Mouse (Mus musculus): ENCODE measurements around the gene Cav2.

Cav2 gene

GRCm38 (mm10) chr6:17280939-17281756, at the start of gene Cav2:
Gene Cav2, plus strand, starts transcription at chr6:17281185.
- no peak for DNase-seq (ENCODE audit: extremely low read depth, low read depth)

- no peak for DNase-seq (ENCODE audit: extremely low read depth, low read depth)
Measured at GRCm38 (mm10) chr6:17239693-17240092, 41.3 kb upstream of the Cav2 start.

GRCm38 (mm10) chr6:17241013-17241412, 40.0 kb upstream of the Cav2 start:
- no peak for DNase-seq (ENCODE audit: extremely low read depth, low read depth)

GRCm38 (mm10) chr6:17246959-17247358, 34.0 kb upstream of the Cav2 start:
- DNase-seq (ENCODE audit: extremely low read depth, low read depth) = no peak

GRCm38 (mm10) chr6:17247673-17248072, 33.3 kb upstream of the Cav2 start:
- no peak for DNase-seq (ENCODE audit: extremely low read depth, low read depth)

- DNase-seq (ENCODE audit: extremely low read depth, low read depth) = no peak
Measured at GRCm38 (mm10) chr6:17248241-17248640, 32.7 kb upstream of the Cav2 start.

- no peak for DNase-seq (ENCODE audit: extremely low read depth, low read depth)
Measured at GRCm38 (mm10) chr6:17251958-17252357, 29.0 kb upstream of the Cav2 start.

- no peak for DNase-seq (ENCODE audit: extremely low read depth, low read depth)
Measured at GRCm38 (mm10) chr6:17258142-17258541, 22.8 kb upstream of the Cav2 start.

GRCm38 (mm10) chr6:17258911-17259310, 22.1 kb upstream of the Cav2 start:
- no peak for DNase-seq (ENCODE audit: extremely low read depth, low read depth)

GRCm38 (mm10) chr6:17262786-17263185, 18.2 kb upstream of the Cav2 start:
- no peak for DNase-seq (ENCODE audit: extremely low read depth, low read depth)

- DNase-seq (ENCODE audit: extremely low read depth, low read depth) = no peak
Measured at GRCm38 (mm10) chr6:17265043-17265442, 15.9 kb upstream of the Cav2 start.

GRCm38 (mm10) chr6:17266466-17266865, 14.5 kb upstream of the Cav2 start:
- DNase-seq (ENCODE audit: extremely low read depth, low read depth) = no peak

GRCm38 (mm10) chr6:17278366-17278765, 2.6 kb upstream of the Cav2 start:
- no peak for DNase-seq (ENCODE audit: extremely low read depth, low read depth)

GRCm38 (mm10) chr6:17281757-17282092, 740 bp downstream of the Cav2 start:
- no peak for DNase-seq (ENCODE audit: extremely low read depth, low read depth)

GRCm38 (mm10) chr6:17282159-17282558, 1.2 kb downstream of the Cav2 start:
- DNase-seq (ENCODE audit: extremely low read depth, low read depth) = no peak

- no peak for DNase-seq (ENCODE audit: extremely low read depth, low read depth)
Measured at GRCm38 (mm10) chr6:17283834-17284233, 2.8 kb downstream of the Cav2 start.

GRCm38 (mm10) chr6:17286381-17286780, 5.4 kb downstream of the Cav2 start:
- no peak for DNase-seq (ENCODE audit: extremely low read depth, low read depth)

GRCm38 (mm10) chr6:17295116-17295515, 14.1 kb downstream of the Cav2 start:
- no peak for DNase-seq (ENCODE audit: extremely low read depth, low read depth)

GRCm38 (mm10) chr6:17305954-17306601, 25.1 kb downstream of the Cav2 start, which contains the start of gene Cav1:
Gene Cav1, plus strand, starts transcription at chr6:17306335.
- no peak for DNase-seq (ENCODE audit: extremely low read depth, low read depth)

GRCm38 (mm10) chr6:17306602-17307325, 25.8 kb downstream of the Cav2 start:
- no peak for DNase-seq (ENCODE audit: extremely low read depth, low read depth)

GRCm38 (mm10) chr6:17307461-17308115, 26.6 kb downstream of the Cav2 start:
- no peak for DNase-seq (ENCODE audit: extremely low read depth, low read depth)

- no peak for DNase-seq (ENCODE audit: extremely low read depth, low read depth)
Measured at GRCm38 (mm10) chr6:17308661-17309060, 27.7 kb downstream of the Cav2 start.

Measured in MEL-GATA-1-ER (cell line).